26 mouse cellular contexts compared by ENCODE assay signal in the genomic region with DNA sequence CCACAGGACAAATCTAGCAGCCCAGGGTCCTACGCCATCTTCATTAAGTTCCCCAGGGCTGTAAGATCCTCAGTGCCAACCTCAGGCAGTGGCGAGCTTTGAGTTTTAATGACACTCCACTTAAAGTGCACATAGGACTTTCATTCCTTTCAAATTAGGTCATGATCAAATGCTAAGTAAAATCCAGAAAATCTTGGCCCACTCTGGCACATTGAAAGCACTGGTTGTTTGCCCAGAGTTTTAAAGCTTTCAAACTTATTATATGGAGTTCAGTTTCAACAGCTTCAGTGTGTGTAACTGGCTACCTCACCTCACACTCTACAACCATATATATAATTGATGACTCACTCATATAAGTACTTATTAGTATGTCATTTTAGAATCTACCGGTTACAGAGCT.
DNase-seq lines count a peak whose midpoint lies in the region; ATAC-seq and TF ChIP-seq lines count a peak whose summit lies in the region.
"Had no signal": no experiment of that assay in that cellular context is flagged by ENCODE, and none has a peak within 500 bp of the region (broad histone marks: within the 10 kb centered on the region; RNA-seq: fewer than 3 reads in every experiment).

No protein-coding gene starts in this region.

- H3K9ac ChIP-seq in heart, embryonic 13.5 days, result no peak overlapping the region
- no peak overlapping the region for H3K9ac ChIP-seq in lung, postnatal 0 days (replicated peaks; ENCODE audit: low read depth)
- no peak overlapping the region for H3K9ac ChIP-seq in limb, embryonic 13.5 days
- H3K9ac ChIP-seq: forebrain, embryonic 15.5 days; heart, embryonic 12.5 days; hindbrain, embryonic 14.5 days; liver, embryonic 14.5 days; midbrain, embryonic 13.5 days; neural tube, embryonic 13.5 days had no signal

- no peak overlapping the region for H3K4me2 ChIP-seq in heart, embryonic 13.5 days
- H3K4me2 ChIP-seq in lung, postnatal 0 days (replicated peaks; ENCODE audit: low read depth, low read length), result no peak overlapping the region
- H3K4me2 ChIP-seq in limb, embryonic 13.5 days (replicated peaks), result no peak overlapping the region
- H3K4me2 ChIP-seq: forebrain, embryonic 15.5 days; heart, embryonic 12.5 days; hindbrain, embryonic 14.5 days; midbrain, embryonic 13.5 days; neural tube, embryonic 13.5 days had no signal

- H3K4me1 ChIP-seq in heart, embryonic 13.5 days, result peaks cover 49% of the 10 kb centered on the region
- H3K4me1 ChIP-seq in lung, postnatal 0 days (ENCODE audit: insufficient read depth, low read depth, low read length), result peaks cover 4% of the 10 kb centered on the region; the same call in 1 of the 2 replicates
- peaks cover 92% of the 10 kb centered on the region for H3K4me1 ChIP-seq in limb, embryonic 13.5 days

- 66% methylated on average over 3 of the region's 3 CpGs for WGBS in heart, embryonic 13.5 days
- 52% methylated on average over 3 of the region's 3 CpGs for WGBS in lung, postnatal 0 days
- WGBS in limb, embryonic 13.5 days, result 47% methylated on average over 3 of the region's 3 CpGs

- peak; percentile 73 for TF ChIP-seq EP300 in lung, postnatal 0 days (IDR thresholded peaks at IDR 0.05)

- H3K9me3 ChIP-seq in heart, embryonic 13.5 days, result no peaks in the 10 kb centered on the region
- H3K9me3 ChIP-seq in lung, postnatal 0 days (ENCODE audit: low read length), result no peaks in the 10 kb centered on the region
- H3K9me3 ChIP-seq in limb, embryonic 13.5 days, result no peaks in the 10 kb centered on the region
- H3K9me3 ChIP-seq: forebrain, embryonic 15.5 days; heart, embryonic 12.5 days; midbrain, embryonic 13.5 days; neural tube, embryonic 13.5 days had no signal

- no peak for ATAC-seq in heart, embryonic 13.5 days (ENCODE audit: extremely low read depth, insufficient number of reproducible peaks, low FRiP score, low TSS enrichment)
- ATAC-seq in lung, postnatal 0 days, result peak; percentile 58
- ATAC-seq in limb, embryonic 13.5 days (ENCODE audit: low FRiP score, low read depth), result peak; percentile 83
- ATAC-seq in granulocyte monocyte progenitor cell, adult 5-6 weeks (replicated peaks; ENCODE audit: poor library complexity, severe bottlenecking), result no peak
- ATAC-seq: forebrain, embryonic 15.5 days; midbrain, embryonic 13.5 days had no signal

- H3K27ac ChIP-seq in heart, embryonic 13.5 days (replicated peaks), result 0 out of 2 replicates have a peak overlapping the region, but pooled peaks have one; percentile 1
- peak overlapping the region; percentile 72 for H3K27ac ChIP-seq in lung, postnatal 0 days (ENCODE audit: low read length)
- peak overlapping the region; percentile 78 for H3K27ac ChIP-seq in limb, embryonic 13.5 days
- H3K27ac ChIP-seq: forebrain, embryonic 15.5 days; hindbrain, embryonic 14.5 days; liver, embryonic 14.5 days; midbrain, embryonic 13.5 days; neural tube, embryonic 13.5 days had no signal

- no peak for TF ChIP-seq CTCF in lung, postnatal 0 days (IDR thresholded peaks at IDR 0.05)

- H3K4me3 ChIP-seq in heart, embryonic 13.5 days, result no peak overlapping the region
- H3K4me3 ChIP-seq in lung, postnatal 0 days (ENCODE audit: low read depth, low read length), result no peak overlapping the region
- no peak overlapping the region for H3K4me3 ChIP-seq in limb, embryonic 13.5 days
- H3K4me3 ChIP-seq: forebrain, embryonic 15.5 days; heart, embryonic 12.5 days; midbrain, embryonic 13.5 days; neural tube, embryonic 13.5 days had no signal

- H3K27me3 ChIP-seq in heart, embryonic 13.5 days (replicated peaks), result no peaks in the 10 kb centered on the region
- no peaks in the 10 kb centered on the region for H3K27me3 ChIP-seq in lung, postnatal 0 days (replicated peaks; ENCODE audit: insufficient read depth, low read length)
- H3K27me3 ChIP-seq in limb, embryonic 13.5 days, result no peaks in the 10 kb centered on the region
- H3K27me3 ChIP-seq: forebrain, embryonic 15.5 days; heart, embryonic 12.5 days; midbrain, embryonic 13.5 days; neural tube, embryonic 13.5 days had no signal

- H3K36me3 ChIP-seq in heart, embryonic 13.5 days, result peaks cover 10% of the 10 kb centered on the region
- H3K36me3 ChIP-seq in lung, postnatal 0 days (ENCODE audit: insufficient read depth, low read length), result no peaks in the 10 kb centered on the region
- peaks cover 30% of the 10 kb centered on the region for H3K36me3 ChIP-seq in limb, embryonic 13.5 days
- H3K36me3 ChIP-seq: forebrain, embryonic 15.5 days had no signal

- no peak for DNase-seq in heart, adult 9 months (ENCODE audit: low spot score in 2 of 2)
- DNase-seq in lung, postnatal 0 days (ENCODE audit: low spot score), result peak; percentile 77
- no peak for DNase-seq in lung, postnatal 4 days
- no peak for DNase-seq in testis, postnatal 10 days (ENCODE audit: low spot score)
- DNase-seq: adrenal gland, postnatal 25 days; cerebellum, adult 18-20 months; cerebellum, postnatal 10 days; gastrocnemius, postnatal 25 days; heart, adult 18-20 months; heart, postnatal 10 days; kidney, adult 11 months; kidney, postnatal 14 days; layer of hippocampus, adult 9-11 months; liver; lung, postnatal 10 days; right cerebral cortex, postnatal 4 days; thymus, postnatal 25 days had no signal

Comparison
In these comparisons a context has a peak if more than half of its experiments do, and no peak if none do; other contexts are left out.
1. ATAC-seq: peak in lung, postnatal 0 days (single experiment) and limb, embryonic 13.5 days (single experiment); none in heart, embryonic 13.5 days (single experiment) and granulocyte monocyte progenitor cell, adult 5-6 weeks (single experiment).
2. H3K27ac ChIP-seq: peak in every context shown above with its lines; median percentile 78 in limb, embryonic 13.5 days; 72 in lung, postnatal 0 days; 1 in heart, embryonic 13.5 days.